Mouse (Mus musculus): ENCODE measurements around the gene Gm28710. TPM values are rescaled to one million over a fixed set of nuclear protein-coding genes. Genes with fewer than 3 reads are reported as not detected.

Gm28710 gene
- polyA plus RNA-seq (2015; fragmentation: Nextera tagmentation; extraction: Ambion mirVana) = not detected in 2 replicates

- no peak within 1 kb of the TSS for H3K4me3 ChIP-seq (replicated peaks)
- no peaks in the 10 kb centered on the region for H3K36me3 ChIP-seq
- H3K9ac ChIP-seq (replicated peaks) = no peak within 1 kb of the TSS
- no peaks in the 10 kb centered on the region for H3K27me3 ChIP-seq
- no peak for ATAC-seq
- 93% methylated on average over 4 of the region's 4 CpGs for WGBS
- no peak within 1 kb of the TSS for H3K4me2 ChIP-seq (replicated peaks)
- no peaks in the 10 kb centered on the region for H3K4me1 ChIP-seq (replicated peaks)
- no peak within 1 kb of the TSS for H3K27ac ChIP-seq
- H3K9me3 ChIP-seq = no peaks in the 10 kb centered on the region
Observed at GRCm38 (mm10) chr5:16791243-16791860, at the start of gene Gm28710. Gene Gm28710 (plus strand): TSS chr5:16791810.

GRCm38 (mm10) chr5:16777176-16777575, 14.4 kb upstream of the Gm28710 start:
- 0 out of 2 replicates have a peak, but pooled peaks cover 5% of the 10 kb centered on the region for H3K9me3 ChIP-seq
- no peak overlapping the region for H3K4me2 ChIP-seq (replicated peaks)
- no peak overlapping the region for H3K9ac ChIP-seq (replicated peaks)
- H3K4me1 ChIP-seq (replicated peaks) = no peaks in the 10 kb centered on the region
- no peaks in the 10 kb centered on the region for H3K36me3 ChIP-seq
- no peak overlapping the region for H3K4me3 ChIP-seq (replicated peaks)
- H3K27me3 ChIP-seq = no peaks in the 10 kb centered on the region
- no peak for ATAC-seq
- 77% methylated on average over 2 of the region's 2 CpGs for WGBS
- H3K27ac ChIP-seq = no peak overlapping the region

GRCm38 (mm10) chr5:16778610-16779172, 12.9 kb upstream of the Gm28710 start:
- 87% methylated on average over 6 of the region's 6 CpGs for WGBS
- ATAC-seq = no peak
- no peaks in the 10 kb centered on the region for H3K9me3 ChIP-seq

GRCm38 (mm10) chr5:16785627-16786026, 6.0 kb upstream of the Gm28710 start:
- Histone ChIP-seq H3K27me3 (no peaks in the 10 kb centered on the region), H3K27ac (no peak overlapping the region), H3K4me1 (replicated peaks) (no peaks in the 10 kb centered on the region), H3K9me3 (no peaks in the 10 kb centered on the region), H3K9ac (replicated peaks) (no peak overlapping the region), H3K36me3 (no peaks in the 10 kb centered on the region), H3K4me3 (replicated peaks) (no peak overlapping the region), H3K4me2 (replicated peaks) (no peak overlapping the region)
- WGBS = 90% methylated on average over 4 of the region's 4 CpGs
- no peak for ATAC-seq

More at GRCm38 (mm10) chr5:16778610-16779172, 12.9 kb upstream of the Gm28710 start:
- Histone ChIP-seq H3K4me2 (replicated peaks) (no peak overlapping the region), H3K9ac (replicated peaks) (no peak overlapping the region), H3K4me1 (replicated peaks) (no peaks in the 10 kb centered on the region), H3K27me3 (no peaks in the 10 kb centered on the region), H3K36me3 (no peaks in the 10 kb centered on the region), H3K27ac (no peak overlapping the region), H3K4me3 (replicated peaks) (no peak overlapping the region)

GRCm38 (mm10) chr5:16794972-16795371, 3.4 kb downstream of the Gm28710 start:
- Histone ChIP-seq H3K27me3 (no peaks in the 10 kb centered on the region), H3K9me3 (no peaks in the 10 kb centered on the region), H3K9ac (replicated peaks) (no peak overlapping the region), H3K4me3 (replicated peaks) (no peak overlapping the region), H3K4me2 (replicated peaks) (no peak overlapping the region), H3K4me1 (replicated peaks) (no peaks in the 10 kb centered on the region), H3K36me3 (no peaks in the 10 kb centered on the region), H3K27ac (no peak overlapping the region)
- no peak for ATAC-seq
- 94% methylated on average over 6 of the region's 6 CpGs for WGBS

- Histone ChIP-seq H3K27me3 (no peaks in the 10 kb centered on the region), H3K27ac (no peak overlapping the region), H3K9me3 (no peaks in the 10 kb centered on the region), H3K4me2 (replicated peaks) (no peak overlapping the region), H3K4me1 (replicated peaks) (no peaks in the 10 kb centered on the region), H3K36me3 (no peaks in the 10 kb centered on the region), H3K9ac (replicated peaks) (no peak overlapping the region), H3K4me3 (replicated peaks) (no peak overlapping the region)
- no peak for ATAC-seq
- WGBS = 82% methylated on average over 4 of the region's 4 CpGs
Observed at GRCm38 (mm10) chr5:16802726-16803125, 11.1 kb downstream of the Gm28710 start.

GRCm38 (mm10) chr5:16838991-16839390, 47.4 kb downstream of the Gm28710 start:
- no peak overlapping the region for H3K4me3 ChIP-seq (replicated peaks)
- H3K27ac ChIP-seq = no peak overlapping the region
- no peaks in the 10 kb centered on the region for H3K9me3 ChIP-seq
- H3K27me3 ChIP-seq = no peaks in the 10 kb centered on the region
- ATAC-seq = no peak
- H3K4me1 ChIP-seq (replicated peaks) = no peaks in the 10 kb centered on the region
- no peak overlapping the region for H3K9ac ChIP-seq (replicated peaks)
- H3K4me2 ChIP-seq (replicated peaks) = no peak overlapping the region
- no peaks in the 10 kb centered on the region for H3K36me3 ChIP-seq

- no peak overlapping the region for H3K4me2 ChIP-seq (replicated peaks)
- no peaks in the 10 kb centered on the region for H3K36me3 ChIP-seq
- no peak overlapping the region for H3K4me3 ChIP-seq (replicated peaks)
- no peak overlapping the region for H3K9ac ChIP-seq (replicated peaks)
- no peaks in the 10 kb centered on the region for H3K9me3 ChIP-seq
- 57% methylated on average over 2 of the region's 2 CpGs for WGBS
- peaks cover 4% of the 10 kb centered on the region; the same call in 1 of the 2 replicates for H3K27me3 ChIP-seq
- H3K4me1 ChIP-seq (replicated peaks) = no peaks in the 10 kb centered on the region
- no peak overlapping the region for H3K27ac ChIP-seq
- ATAC-seq = peak; percentile 74
Observed at GRCm38 (mm10) chr5:16869309-16869915, 77.8 kb downstream of the Gm28710 start.

- no peaks in the 10 kb centered on the region for H3K9me3 ChIP-seq
- no peaks in the 10 kb centered on the region for H3K4me1 ChIP-seq (replicated peaks)
- no peak overlapping the region for H3K4me2 ChIP-seq (replicated peaks)
- 18% methylated on average over 1 of the region's 1 CpGs for WGBS
- H3K9ac ChIP-seq (replicated peaks) = no peak overlapping the region
- H3K4me3 ChIP-seq (replicated peaks) = no peak overlapping the region
- no peaks in the 10 kb centered on the region for H3K27me3 ChIP-seq
- H3K27ac ChIP-seq = no peak overlapping the region
- H3K36me3 ChIP-seq = no peaks in the 10 kb centered on the region
- ATAC-seq = no peak
Observed at GRCm38 (mm10) chr5:16894161-16894560, 102.6 kb downstream of the Gm28710 start.

GRCm38 (mm10) chr5:16919791-16920190, 128.2 kb downstream of the Gm28710 start:
- H3K9ac ChIP-seq (replicated peaks) = no peak overlapping the region
- no peak overlapping the region for H3K4me3 ChIP-seq (replicated peaks)
- H3K4me2 ChIP-seq (replicated peaks) = no peak overlapping the region
- no peak overlapping the region for H3K27ac ChIP-seq
- ATAC-seq = no peak
- WGBS = 89% methylated on average over 8 of the region's 8 CpGs
- H3K4me1 ChIP-seq (replicated peaks) = no peaks in the 10 kb centered on the region
- no peaks in the 10 kb centered on the region for H3K36me3 ChIP-seq
- H3K9me3 ChIP-seq = no peaks in the 10 kb centered on the region
- H3K27me3 ChIP-seq = no peaks in the 10 kb centered on the region

GRCm38 (mm10) chr5:16922473-16922872, 130.9 kb downstream of the Gm28710 start:
- 70% methylated on average over 1 of the region's 1 CpGs for WGBS
- H3K36me3 ChIP-seq = no peaks in the 10 kb centered on the region
- H3K27ac ChIP-seq = no peak overlapping the region

More at GRCm38 (mm10) chr5:16922473-16922872, 130.9 kb downstream of the Gm28710 start:
- no peaks in the 10 kb centered on the region for H3K4me1 ChIP-seq (replicated peaks)
- no peaks in the 10 kb centered on the region for H3K27me3 ChIP-seq
- no peaks in the 10 kb centered on the region for H3K9me3 ChIP-seq
- H3K4me3 ChIP-seq (replicated peaks) = no peak overlapping the region
- ATAC-seq = no peak
- no peak overlapping the region for H3K4me2 ChIP-seq (replicated peaks)
- H3K9ac ChIP-seq (replicated peaks) = no peak overlapping the region
